Mouse (Mus musculus) NIH3T3 (cell line): ENCODE results near the gene Nodal.

ENCODE experiments used
- DNase-seq: peaks from one replicate; pipeline ENCODE4 v3.0.0-alpha.2; 2012; ENCODE audit warnings: low read depth

Nodal gene

DNA sequence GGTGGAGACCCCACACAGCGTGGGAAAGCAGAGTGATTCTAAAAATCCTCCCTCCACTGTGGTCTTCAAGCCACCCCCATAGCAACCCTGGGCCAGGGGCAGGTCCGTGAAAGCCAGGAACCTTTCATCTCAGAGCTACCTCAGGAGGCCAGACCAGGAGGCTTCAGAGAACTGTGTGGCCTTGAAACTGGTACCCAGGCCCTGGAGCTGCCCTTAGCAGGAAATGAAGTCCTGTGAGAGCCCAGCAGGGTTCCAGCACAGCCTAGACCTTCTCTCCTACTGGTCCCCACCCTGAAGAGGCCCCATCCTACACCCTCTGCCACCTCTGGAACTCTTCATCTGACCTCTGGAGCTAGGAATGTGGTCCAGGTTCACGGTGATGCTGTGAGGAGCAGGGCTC, 19.6 kb upstream of the Nodal start:
- no peak for DNase-seq

DNA sequence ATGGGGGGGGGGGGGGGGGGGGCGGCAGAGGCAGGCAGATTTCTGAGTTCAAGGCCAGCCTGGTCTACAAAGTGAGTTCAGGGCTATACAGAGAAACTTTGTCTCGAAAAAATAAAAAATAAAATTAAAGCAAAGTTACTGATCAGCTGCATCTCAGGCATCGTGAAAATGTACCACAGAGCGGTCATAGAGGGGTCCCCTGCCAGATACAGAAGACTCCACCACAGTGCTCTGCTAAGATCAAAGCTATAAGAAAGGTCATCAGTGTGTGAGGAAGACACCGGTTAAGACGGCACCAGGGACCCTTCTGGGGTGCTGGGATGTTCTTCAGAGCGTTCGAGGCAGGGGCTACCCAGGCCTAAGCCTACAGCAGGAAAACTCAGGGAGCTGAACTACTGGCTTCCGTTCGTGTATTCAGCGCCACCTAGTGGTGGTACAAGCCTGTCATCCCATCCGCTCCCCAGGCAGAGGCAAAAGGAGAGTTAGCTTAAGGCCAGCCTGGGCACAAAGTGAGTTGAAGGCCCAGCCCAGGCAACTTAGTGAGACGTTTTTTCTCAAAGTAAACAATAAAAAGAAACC, 18.5 kb upstream of the Nodal start:
- peak; percentile 94 for DNase-seq

DNA sequence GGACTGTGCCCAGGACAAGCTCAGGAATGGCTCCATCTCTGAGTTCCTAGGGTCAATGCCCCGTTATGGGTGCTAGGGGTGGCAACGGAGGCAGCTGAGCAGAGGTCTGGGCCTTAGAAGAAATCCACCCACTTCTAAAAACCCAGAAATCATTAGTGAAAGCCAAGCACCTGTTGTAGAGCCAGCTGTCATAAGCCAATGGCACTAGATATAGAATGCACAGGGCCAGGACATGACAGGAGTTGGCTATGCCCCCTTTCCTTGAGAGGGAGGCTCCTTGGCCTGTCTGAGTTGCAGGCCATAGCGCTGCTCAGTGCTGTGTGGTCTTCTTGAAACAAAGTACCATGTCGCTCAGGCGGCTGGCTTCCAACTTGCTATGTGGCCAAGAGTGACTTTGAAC, 17.4 kb upstream of the Nodal start:
- no peak for DNase-seq

DNA sequence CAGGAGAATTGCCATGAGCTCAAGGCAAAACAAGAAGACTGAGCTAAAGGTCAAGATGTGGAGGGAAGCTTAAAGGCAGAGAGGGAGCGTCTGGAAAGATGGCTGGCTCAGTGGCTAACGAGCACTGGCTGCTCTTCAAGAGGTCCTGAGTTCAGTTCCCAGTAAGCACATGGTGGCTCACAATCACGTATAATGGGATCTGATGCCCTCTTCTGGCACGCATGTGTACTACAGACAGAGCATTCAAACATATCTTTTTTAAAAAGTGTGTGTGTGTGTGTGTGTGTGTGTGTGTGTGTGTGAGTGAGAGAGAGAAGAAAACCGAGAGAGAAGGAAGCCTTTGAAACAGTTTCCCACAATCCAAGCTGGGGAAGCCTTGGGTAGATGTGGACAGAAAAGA, 15.3 kb upstream of the Nodal start:
- DNase-seq = peak; percentile 50

DNA sequence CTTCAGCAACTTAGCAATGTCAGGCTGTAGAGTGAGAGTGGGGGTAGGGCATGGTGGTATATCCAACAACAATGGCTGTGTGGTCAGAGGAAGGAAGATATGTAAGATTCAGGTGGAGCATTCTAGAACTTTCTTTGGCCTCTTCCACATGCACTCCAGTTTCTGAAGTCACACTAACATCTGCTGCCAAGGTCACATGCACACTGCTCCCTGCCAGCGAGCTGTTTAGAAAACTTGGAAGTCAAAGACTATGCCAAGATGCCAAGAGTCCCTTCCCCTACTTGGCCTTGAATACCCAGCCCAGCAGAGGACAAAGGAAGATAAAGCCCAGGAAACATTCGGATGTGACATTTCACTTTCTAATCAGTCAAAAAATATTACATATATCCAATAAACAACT, 14.9 kb upstream of the Nodal start:
- no peak for DNase-seq

DNA sequence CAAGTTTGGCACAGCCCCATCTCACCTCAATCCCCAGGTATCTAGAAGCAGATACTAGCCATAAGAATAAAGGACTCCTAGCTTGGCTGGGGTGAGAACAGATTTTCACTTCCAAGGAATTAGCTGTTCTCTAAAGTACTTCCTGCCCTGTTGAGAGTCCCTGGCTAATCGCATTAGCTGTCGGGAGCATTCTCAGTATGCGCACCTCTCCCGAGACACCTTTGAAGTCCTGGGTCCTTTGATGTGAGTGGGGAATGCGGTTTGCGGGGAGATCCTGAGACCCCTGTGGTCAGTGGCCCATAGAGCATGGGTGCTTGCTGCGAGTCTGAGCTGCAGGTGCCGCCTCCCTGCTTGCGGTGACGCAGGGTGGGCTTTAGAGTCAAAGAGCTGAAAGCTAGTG, 11.8 kb upstream of the Nodal start:
- DNase-seq = no peak

DNA sequence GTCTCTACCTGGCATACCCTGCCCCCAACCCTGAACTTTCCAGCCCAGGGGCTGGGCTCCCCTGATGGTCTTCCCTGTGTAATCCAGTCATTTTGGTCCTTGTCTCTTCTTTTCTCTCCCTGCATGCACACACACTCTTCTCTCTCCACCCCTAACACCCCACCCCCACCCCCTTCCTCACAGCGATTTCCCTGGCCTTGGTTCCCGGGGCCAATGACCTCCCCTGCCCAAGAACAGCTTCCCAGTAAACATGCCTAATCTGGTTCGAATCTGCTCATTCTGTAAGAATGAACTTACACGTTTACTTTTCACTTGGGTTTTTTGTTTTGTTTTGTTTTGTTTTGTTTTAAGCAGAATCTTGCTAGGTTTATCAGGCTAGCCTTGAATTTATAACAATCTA, 8.0 kb upstream of the Nodal start:
- no peak for DNase-seq

DNA sequence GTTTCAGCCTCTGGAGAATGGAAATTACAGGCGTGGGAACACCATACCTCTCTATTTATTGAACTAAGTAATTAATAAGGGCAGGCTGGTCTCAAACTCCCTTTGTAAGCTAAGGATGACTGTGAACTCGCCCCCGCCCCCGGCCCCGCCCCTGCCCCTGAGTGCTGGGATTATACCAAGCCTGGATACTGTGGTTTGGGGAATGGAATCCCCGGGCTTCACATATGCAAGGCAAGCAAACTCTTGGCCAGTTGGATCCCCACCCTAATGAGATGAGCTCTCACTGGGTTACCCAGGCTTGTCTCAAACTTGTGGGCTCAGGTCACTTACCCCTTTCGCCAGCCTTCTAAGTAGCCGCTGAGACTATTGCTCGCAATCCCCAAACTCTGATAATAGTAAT, 7.6 kb upstream of the Nodal start:
- DNase-seq = no peak

DNA sequence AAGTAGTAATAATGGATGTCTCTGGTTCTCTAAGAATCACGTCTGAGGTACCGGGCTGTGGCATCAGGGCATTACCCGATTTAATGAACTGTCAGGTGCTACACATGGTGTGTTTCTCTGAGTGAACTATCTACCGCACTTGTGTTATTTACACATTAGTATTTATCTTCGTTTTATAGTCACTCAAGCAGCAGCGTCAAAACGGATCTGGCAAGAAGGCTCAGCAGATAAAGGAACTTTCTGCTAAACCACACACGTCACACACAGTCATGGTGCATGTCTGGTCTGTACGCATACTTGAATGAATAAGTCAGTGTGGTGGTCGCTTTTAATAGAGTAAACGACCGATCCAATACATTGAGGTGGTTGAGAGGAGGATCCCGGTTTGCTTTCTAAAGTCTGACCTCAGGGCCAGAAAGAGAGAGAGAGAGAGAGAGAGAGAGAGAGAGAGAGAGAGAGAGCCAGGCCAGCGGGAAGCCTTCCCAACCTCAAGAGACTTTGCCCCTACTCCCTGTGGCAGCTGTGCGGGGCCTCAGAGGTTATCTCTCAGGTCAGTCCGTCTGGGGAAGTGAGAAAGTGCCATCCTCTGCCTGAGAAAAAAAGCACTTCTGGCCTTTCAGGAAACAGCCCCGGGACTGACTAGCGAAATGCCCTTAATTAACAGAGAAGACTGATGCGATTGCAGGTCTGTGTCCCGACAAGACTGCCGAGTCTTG, 4.7 kb upstream of the Nodal start:
- no peak for DNase-seq

DNA sequence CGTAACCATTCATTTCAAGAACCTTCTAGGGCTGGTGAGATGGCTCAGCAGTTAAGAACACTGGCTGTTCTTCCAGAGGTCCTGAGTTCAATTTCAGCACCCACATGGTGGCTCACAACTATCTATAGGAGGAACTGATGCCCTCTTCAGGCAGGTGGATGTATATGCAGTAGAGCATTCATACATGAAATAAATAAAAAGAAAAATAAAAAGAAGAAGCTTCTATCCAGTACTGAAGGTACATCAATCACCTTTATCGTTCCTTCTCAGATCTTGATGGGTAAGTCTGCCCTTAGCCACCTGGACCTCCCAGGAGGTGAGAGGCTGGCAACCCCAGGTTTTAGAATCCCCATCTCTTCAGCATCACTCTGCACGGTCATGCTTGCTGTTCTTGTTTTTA, 2.5 kb upstream of the Nodal start:
- DNase-seq = no peak

DNA sequence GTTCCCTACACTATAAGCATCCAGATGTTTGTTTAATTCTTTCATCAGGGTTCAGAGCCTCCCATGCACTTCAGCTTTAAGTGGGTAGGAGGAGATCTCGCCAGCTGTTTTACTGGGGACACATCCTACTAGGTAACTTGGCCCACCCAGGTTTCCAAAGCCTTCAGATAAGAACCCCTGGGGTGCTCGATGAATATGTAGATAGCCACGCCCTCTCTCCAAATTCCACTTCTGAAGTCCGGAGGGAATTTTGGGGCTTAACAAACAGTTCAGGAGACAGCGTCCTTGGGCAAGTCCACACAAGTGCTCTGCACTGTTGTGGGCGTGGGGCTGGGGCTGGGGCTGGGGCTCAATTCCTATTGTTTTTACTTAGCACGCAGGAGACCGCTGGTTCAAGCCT, 1.9 kb upstream of the Nodal start:
- DNase-seq = no peak

DNA sequence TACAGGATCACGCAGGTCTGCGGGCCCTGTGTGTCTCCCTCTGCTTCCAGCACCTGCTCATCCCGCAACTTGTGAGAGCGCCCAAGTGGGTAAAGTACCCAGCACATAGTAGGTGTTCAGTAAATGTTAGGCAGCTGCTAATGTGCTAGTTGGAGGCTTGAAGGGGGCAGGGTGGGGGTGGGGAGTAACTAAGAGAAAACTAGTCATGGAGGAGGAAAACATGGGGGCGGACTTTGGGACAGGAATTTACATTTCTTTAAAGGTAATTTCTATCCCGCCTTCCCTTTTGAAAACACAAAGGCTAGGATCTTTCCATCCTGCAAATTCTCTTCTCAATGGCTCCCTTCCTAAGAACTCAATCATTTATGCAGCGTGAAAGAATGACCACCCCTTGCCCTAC, 1.2 kb upstream of the Nodal start:
- no peak for DNase-seq

DNA sequence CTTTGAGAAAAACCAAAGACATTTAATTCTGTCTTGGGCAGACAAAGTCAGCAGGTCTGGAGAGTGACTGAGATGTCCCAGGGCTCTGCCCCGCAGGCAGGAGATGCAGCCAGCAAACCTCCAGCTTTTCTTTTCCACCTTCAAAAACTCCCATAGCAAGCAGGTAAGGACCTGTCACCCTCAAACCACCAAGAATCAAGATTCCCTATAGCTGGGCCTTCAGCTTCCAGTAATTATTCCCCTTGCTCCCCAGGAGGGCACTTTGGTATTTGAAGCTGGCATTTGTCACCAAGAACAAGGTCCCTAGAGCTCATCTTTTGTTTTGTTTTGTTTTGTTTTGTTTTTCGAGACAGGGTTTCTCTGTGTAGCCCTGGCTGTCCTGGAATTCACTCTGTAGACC, 726 bp upstream of the Nodal start:
- DNase-seq = no peak

DNA sequence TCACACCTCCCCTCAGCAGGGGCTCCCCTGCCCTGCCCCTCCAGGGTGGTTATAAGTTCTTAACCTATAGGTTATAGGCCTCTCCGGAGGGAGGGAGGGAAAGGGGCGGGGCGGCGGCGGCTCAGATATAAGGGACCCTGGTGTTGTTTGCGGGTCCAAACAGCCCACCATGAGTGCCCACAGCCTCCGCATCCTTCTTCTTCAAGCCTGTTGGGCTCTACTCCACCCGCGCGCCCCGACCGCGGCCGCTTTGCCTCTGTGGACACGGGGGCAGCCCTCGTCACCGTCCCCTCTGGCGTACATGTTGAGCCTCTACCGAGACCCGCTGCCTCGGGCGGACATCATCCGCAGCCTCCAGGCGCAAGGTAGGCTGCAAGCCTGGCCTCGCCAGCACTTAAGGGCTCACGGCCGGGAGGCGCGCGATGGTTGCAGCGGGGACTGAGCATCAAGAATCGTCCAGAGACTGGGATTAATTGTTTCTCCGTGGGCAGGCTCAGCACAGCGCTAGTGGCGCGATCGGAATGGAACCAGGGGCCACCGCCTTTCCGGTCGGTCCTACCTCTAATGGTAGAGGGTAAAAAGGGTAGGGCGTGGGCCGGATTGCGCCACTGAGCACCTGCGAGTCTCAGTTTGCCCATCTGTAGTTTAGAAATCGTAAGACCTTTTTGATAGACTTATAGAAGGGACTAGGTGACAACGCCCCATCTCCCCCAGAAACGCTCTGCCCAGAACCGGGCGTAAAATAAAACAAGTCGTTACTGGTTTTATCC, 544 bp downstream of the Nodal start:
- no peak for DNase-seq

DNA sequence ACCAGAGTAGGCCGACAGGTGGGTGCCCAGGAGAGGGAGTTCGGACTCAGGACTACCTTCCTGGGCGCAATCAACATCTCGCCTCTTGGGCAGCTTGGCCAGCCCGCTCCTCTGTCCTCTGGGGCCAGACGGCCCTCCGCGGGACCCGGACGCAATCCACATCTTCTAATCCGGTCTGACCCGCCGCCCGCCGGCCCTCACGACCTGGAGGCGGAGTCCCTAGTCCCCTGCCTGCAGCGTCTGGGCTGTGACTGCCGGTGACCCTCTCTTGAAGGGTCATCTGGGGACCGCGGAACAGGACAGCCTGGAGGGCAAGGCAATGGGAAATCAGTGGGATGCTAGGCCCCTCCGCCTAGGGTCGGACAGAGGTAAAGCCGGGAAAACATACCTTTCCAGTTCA, 1.4 kb downstream of the Nodal start:
- no peak for DNase-seq

DNA sequence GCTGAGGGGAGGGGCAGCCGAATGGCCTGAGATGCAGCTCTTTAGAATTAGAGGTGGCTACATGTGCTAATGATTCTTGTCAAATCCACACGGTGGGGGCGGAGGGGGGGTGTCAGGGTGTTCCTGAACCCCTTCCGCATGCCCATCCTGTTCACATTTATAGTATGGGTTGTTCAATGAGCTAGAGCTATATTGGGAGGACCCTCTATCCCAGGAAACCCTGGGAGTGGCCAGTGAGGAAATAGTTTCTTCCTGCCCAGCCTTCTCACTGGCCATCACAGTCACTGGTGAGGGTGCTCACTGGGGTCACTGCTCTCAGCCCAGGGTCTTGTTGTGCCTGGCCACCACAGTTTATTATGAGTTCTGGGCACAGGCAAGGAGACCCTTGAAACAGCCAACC, 2.2 kb downstream of the Nodal start:
- no peak for DNase-seq

DNA sequence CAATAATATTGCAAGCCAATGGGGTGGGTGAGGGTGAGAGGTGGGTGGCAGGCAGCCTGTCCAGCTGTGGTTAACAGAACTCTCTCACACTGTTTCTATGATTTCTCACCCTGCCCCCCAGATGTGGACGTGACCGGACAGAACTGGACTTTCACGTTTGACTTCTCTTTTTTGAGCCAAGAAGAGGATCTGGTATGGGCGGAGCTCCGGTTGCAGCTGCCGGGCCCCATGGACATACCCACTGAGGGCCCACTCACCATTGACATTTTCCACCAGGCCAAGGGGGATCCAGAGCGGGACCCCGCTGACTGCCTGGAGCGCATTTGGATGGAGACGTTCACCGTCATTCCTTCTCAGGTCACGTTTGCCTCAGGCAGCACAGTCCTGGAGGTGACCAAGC, 5.1 kb downstream of the Nodal start:
- DNase-seq = no peak

DNA sequence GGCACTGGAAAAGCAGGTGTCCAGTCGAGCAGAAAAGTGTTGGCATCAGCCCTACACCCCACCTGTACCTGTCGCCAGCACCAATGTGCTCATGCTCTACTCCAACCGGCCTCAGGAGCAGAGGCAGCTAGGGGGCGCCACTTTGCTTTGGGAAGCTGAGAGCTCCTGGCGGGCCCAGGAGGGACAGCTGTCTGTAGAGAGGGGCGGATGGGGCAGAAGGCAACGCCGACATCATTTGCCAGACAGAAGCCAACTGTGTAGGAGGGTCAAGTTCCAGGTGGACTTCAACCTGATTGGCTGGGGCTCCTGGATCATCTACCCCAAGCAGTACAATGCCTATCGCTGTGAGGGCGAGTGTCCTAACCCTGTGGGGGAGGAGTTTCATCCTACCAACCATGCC, 5.5 kb downstream of the Nodal start:
- DNase-seq = no peak

DNA sequence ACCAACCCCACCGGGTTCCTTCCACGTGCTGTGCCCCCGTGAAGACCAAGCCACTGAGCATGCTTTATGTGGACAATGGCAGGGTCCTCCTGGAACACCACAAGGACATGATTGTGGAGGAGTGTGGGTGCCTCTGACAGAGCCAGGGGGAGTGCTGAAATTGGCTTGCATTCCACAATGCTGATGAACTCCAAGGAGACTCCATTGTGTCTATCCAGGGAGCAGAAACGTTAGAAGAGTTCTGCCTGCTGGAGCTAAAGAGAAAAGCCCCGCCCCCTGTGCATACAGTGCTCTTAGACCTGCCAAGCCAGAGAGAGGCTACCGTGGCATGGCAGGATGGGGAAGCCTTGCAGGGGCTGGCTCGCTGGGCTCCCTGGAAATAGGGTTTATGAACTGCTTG, 6.7 kb downstream of the Nodal start:
- DNase-seq = peak; percentile 34

DNA sequence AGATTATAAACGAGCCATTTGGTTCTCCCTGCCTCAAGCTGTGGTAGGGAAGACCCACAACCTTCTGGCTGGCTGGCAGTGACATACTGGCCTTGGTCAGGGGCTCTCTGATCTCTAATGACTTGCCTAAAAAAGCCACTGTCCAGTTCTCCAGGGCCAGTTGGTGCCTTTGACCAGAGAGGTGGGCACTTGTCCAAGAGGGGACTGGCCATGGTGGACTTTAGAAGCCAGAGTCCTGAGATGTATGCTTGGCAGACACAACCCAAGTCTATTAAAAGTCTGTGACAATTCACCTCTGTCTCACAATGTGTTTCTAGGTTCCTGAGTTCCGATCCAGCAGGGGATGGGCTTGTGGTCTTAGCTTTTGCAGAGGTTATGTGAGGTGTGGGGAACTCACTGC, 7.3 kb downstream of the Nodal start:
- DNase-seq = no peak

DNA sequence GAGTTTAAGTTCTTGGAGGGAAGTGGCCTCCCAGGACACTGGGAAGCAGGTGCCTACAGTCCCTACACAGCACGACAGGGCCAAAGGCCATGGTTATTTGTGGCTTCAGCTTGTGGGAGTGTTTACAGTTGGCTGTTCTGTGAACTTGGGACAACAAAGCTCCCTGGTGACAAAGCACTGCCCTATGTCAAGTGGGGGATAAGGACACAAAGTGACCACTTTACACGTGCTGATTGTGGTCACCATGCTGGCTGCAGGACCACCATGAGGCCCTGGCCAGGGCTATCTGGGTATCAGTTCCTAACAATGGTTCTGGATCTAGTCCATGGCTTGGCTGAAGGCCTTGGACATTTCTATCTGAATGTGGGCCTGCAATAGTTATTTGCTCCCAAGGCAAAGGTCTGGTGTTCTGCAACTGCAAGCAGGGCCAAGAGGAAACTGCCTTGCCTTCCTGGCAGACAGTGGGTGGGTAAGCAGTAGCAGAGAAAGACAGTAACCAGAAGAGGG, 8.5 kb downstream of the Nodal start:
- no peak for DNase-seq

DNA sequence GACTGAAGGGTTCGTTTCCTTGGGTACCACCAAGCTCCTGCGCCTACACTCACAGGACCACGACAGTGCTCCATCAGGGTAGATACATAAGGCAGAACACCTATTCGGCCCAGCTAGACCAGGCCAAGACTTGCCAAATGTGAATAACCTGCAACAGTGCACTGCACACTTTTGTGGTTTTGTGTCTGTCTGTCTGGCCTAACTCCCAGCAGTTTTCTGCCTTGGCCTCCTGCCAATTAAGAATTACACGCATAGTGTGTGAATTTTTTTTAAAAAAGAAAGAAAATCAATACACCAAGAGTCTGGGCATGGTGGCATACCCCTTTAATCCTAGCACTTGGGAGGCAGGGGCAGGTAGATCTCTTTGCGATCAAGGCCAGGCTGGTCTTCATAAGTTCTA, 10.2 kb downstream of the Nodal start:
- DNase-seq = peak; percentile 45

DNA sequence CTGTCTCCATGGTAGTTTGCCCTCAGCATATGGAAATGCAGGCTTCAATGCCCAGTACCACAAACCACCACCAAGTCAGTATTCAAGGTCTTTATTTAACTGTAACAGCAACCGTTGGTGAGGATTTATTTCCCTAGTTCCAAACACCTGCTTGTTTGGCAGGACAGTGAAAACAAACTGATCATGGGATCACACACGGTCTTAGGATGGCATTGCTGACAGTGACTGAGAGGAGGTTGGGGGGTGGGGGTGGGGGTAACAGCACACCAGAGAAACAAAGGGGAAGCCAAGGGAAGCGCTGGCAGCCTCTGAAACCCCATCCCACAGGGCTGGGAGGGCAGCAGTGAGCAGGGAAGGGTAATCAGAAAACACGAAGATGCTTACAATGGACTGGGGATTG, 10.6 kb downstream of the Nodal start:
- no peak for DNase-seq
